Mouse (Mus musculus): ENCODE measurements around the gene Tmem40. TPM values are rescaled to one million over a fixed set of nuclear protein-coding genes. Genes with fewer than 3 reads are reported as not detected.
A peak's percentile ranks its signal among the peaks of the same experiment; 100 is the strongest.

The Tmem40 gene
- total RNA-seq, 2 experiments from 2014 or later, result 1.4 to 1.6 TPM

DNA sequence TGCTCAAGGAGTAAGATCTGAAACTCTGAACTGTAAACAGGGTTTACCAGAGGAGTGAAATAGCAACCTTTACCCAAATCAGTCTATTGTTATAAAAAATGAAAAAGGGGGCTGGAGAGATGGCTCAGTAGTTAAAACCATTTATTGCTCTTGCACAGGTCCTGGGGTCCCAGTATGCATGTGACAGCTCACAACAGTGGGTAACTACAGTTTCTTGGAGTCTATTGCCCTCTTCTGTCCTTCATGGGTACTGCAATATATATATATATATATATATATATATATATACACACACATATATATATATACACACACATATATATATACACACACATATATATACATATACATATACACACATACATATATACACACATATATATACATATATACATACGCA, 10.4 kb upstream of the Tmem40 start:
- intact Hi-C loops (cut with DNase I), result no loop called here
- DNase-seq (ENCODE audit: extremely low spot score in 1 of 2, low spot score in 2 of 2), result no peak

DNA sequence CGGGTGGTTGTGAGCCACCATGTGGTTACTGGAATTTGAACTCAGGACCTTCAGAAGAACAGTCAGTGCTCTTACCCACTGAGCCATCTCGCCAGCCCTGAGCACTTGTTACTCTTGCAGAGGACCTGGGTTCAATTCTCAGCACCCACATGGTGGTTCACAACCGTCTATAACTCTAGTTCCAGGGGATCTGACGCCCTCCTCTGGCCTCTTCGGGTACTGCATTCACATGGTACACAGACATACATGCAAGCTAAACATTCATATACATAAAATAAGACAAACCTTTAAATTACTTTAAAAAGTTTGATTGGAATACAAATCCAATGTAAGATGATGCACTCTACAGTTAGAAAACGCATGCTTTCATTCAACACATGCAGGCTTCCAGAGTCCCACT, 10.0 kb upstream of the Tmem40 start:
- DNase-seq (ENCODE audit: extremely low spot score in 1 of 2, low spot score in 2 of 2), result no peak
- intact Hi-C loops (cut with DNase I), result no loop called here

DNA sequence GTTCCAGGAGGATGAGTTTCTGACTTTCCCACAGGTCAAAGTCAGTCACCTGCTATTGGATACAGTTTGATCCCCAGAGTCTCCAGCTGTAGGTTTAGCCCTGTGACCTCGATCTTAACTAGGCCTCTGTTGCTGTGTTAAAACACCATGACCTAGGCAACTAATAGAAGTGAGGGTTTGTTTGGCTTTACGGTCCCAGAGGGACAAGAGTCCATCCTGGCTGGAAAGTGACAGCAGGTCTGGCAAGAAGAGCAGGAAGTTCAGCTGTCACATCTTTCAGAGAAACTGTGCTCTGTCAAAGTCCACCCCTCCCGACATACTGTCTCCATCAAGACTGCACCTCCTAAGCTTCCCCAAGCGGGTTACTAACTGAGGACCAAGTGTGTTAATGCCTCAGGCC, 8.6 kb upstream of the Tmem40 start:
- DNase-seq (ENCODE audit: extremely low spot score in 1 of 2, low spot score in 2 of 2), result no peak
- intact Hi-C loops (cut with DNase I), result no loop called here

DNA sequence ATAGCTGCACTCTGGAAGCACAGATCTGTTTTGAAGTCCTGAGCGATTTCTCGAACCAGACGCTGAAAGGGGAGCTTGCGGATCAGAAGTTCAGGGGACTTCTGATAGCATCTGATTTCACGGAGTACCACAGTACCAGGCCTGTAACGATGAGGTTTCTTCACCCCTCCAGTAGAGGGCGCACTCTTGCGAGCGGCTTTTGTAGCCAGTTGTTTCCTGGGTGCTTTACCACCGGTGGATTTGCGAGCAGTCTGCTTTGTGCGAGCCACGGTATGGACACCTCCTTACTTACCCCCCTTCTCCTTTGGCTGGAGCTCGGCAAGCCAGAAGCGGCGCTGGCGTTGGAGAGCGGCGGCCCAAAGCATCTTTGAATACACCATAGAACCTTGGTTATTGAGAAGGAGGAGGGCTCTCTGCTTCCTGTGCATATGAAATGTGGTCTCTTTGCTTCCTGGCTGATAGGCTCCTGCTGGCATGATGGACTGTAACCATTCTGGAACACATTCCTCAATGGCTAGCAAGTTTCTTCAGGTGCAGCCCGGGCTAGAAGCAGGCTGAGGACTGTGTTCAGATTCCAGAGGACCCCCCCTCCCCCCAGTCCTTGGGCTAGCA, 8.0 kb upstream of the Tmem40 start:
- DNase-seq (ENCODE audit: extremely low spot score in 1 of 2, low spot score in 2 of 2), result no peak
- intact Hi-C loops (cut with DNase I), result no loop called here

DNA sequence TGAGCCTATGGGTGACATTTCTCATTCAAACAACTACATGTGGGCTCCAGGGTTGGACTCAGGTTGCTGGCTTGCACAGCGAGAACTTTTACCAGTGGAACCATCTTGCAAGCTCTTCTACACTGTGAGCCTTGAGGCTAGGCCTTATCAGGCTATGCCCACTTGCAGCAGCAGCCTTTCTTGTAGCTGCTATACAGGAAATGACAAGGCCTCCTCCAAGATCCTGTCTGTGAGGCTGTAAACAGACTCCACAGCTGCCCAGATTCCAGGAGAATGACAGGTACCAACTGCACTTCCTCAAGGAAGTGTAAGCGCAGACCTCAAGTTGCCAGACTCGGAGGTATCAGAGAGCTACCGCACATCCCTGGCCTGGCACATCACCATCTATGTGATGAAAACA, 6.0 kb upstream of the Tmem40 start:
- intact Hi-C loops (cut with DNase I), result no loop called here

DNA sequence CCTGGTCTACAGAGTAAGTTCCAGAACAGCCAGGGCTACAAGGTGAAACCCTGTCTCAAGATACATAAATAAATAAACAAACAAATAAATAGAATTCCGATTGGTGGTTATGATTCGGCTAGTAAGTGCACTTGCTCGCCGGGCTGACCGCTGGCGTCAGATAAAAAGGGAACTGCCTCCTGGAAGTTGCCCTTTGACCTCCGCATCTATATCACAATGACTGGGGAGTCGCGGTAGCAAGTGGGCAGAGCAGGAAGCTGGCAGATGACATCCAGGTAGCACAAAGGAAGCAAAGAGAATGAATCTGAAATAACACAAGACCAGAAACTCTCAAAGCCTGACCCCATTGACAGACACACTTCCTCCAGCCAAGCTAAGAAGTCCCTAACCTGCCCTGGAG, 5.1 kb upstream of the Tmem40 start:
- DNase-seq (ENCODE audit: extremely low spot score in 1 of 2, low spot score in 2 of 2), result no peak
- intact Hi-C loops (cut with DNase I), result no loop called here

More for the DNA sequence above, 6.0 kb upstream of the Tmem40 start:
- DNase-seq (ENCODE audit: extremely low spot score in 1 of 2, low spot score in 2 of 2), result no peak

DNA sequence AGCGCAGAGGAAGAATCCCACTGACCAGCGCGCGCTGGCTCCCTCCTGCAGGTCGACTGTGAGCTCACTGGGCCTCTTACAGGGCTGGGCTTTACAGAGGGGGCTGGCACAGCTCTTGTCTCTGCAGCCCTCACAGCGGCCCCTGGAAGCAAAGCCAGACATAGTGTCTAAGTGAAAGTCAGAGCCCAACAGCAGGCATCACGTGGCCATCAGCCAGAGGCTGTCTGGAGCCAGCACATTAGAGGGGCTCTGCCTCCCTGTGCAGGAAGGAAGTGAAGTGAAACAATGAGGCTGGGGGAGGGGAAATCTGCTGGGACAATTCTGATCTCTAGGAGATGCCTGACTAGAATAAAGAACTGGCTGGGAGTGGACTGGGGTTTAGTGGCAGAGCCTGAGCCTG, 2.0 kb upstream of the Tmem40 start:
- DNase-seq (ENCODE audit: extremely low spot score in 1 of 2, low spot score in 2 of 2), result peak; percentile 63 to 87
- intact Hi-C loops (cut with DNase I), result no loop called here

DNA sequence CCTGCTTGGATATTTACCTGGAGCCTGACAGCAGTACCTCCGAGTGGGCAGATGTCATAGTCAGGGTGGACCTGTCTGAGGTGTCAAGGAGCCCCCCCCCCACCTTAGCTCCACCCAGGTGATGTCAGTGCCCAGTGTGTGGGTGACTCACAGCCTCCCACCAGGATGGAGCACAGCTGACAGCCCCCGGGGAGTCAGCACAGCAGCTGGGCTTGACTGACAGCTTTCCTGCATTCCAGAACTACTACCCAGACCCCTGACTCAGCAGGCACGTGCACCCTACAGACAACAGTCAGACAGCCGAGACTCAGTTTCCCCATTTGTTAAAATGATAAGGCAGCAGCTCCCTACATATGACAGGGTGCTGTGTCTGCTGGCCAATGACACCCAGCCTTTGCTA, 1.2 kb downstream of the Tmem40 start:
- no peak for DNase-seq (ENCODE audit: extremely low spot score in 1 of 2, low spot score in 2 of 2)
- intact Hi-C loops (cut with DNase I), result no loop called here

DNA sequence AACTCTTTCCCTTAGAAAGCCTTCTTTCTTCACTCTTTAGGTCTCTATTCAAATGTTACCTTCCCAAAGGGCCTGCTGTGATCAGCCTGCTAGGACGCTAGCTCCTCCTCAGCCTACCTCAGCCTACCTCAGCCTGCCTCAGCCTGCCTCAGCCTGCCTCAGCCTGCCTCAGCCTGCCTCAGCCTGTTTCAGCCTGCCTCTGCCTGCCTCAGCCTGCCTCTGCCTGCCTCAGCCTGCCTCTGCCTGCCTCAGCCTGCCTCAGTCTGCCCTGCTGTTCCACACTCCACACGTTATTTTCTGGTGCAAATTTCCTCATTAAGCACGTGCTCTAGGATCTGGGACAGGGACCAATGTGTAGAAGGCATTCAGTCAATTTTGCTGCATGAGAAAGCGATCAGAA, 2.1 kb downstream of the Tmem40 start:
- intact Hi-C loops (cut with DNase I), result no loop called here
- DNase-seq (ENCODE audit: extremely low spot score in 1 of 2, low spot score in 2 of 2), result no peak

DNA sequence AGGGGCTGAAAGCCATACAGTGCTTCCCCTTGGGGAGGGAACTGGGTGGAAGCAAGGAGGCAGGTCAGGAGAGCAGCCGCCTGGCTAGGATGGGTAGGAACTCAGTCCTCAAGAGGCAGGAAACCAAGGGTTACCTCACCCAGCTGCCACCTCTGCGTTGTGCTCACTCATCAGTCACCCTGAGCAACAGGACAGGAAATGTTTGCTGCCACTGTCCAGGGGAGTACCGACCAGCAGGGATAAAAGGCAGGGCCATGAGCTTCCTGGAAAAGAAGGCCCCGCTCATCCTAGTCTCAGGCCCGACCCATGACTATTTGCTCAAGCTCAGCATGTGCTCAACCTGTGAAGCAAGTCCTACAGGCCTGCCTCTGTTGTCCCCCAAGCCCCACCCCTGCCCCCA, 2.7 kb downstream of the Tmem40 start:
- DNase-seq (ENCODE audit: extremely low spot score in 1 of 2, low spot score in 2 of 2), result no peak
- intact Hi-C loops (cut with DNase I), result no loop called here

DNA sequence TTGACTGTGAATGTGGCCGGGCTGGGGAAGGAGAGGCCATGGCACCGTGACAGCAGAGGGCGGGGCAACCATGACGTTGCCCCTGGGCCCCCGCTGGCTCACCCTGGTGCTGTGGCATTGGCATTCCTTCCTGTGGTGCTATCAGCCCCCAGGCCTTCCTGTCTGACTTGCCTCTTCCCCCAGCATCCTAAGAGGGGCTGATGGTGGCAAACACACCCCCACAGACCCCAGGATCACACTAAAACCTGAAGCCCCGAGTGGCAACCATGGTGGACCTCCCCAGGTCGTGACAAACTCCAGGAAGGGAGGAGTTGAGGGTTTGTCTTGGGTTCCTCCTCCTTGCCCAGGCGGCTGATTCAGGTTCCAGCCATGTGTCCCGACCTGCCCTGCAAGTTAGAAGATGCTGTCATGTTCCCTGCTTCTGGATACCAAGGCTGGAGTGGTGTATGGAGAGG, 3.2 kb downstream of the Tmem40 start:
- intact Hi-C loops (cut with DNase I), result no loop called here
- no peak for DNase-seq (ENCODE audit: extremely low spot score in 1 of 2, low spot score in 2 of 2)

DNA sequence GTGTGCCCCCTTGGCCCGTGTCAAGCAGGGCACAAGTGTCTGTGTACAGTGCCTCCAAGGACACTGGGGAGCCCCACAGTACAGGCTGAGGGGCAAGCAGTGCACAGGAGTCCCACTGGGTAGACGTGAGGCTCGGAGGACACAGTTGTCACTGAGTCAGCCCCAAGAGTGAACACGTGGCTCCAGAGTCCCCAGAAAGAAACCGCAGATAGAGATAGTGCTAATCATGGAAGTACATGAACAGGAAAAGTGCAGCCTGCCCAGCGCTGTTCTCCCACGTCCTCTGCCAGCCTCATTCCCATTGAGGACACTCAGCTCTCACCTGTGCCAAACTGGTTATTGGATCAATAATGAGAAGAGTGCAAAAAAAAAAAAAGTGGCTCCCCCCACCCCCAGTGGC, 6.7 kb downstream of the Tmem40 start:
- intact Hi-C loops (cut with DNase I), result no loop called here
- no peak for DNase-seq (ENCODE audit: extremely low spot score in 1 of 2, low spot score in 2 of 2)

DNA sequence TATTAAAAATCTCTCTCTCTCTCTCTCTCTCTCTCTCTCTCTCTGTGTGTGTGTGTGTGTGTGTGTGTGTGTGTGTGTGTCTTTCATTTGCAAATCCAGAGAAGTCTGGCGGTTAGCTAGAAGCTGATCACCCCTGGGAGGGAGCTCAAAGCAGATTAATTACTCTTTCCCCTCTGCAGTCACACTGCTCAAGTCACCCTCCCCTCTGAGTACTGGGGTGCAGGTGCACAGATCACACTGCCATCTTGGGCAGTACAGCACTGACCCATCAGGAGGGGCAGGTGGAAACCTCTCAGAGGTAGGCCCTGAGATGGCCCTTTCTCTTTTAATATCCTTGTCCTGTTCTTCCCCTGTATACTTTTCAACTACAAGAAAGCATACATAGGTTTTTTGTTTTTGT, 15.9 kb downstream of the Tmem40 start:
- intact Hi-C loops (cut with DNase I), result no loop called here
- no peak for DNase-seq (ENCODE audit: extremely low spot score in 1 of 2, low spot score in 2 of 2)

DNA sequence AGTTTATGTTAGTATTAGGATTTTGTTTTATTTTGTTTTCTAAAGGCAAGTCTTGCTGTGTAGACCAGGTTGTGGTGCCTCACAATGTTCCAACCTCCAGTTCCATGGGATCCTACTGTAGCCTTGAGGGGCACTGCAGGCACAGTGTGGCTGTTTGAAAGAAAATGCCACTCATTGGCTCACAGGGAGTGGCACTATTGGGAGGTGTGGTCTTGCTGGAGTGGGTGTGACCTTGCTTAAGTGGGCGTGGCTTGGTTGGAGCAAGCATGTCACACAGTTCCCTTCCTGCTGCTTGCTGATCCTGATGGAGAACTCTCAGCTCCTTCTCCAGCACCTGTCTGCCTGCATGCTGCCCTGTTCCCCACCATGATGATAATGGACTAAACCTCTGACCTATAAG, 18.6 kb downstream of the Tmem40 start:
- intact Hi-C loops (cut with DNase I), result no loop called here
- DNase-seq (ENCODE audit: extremely low spot score in 1 of 2, low spot score in 2 of 2), result no peak

DNA sequence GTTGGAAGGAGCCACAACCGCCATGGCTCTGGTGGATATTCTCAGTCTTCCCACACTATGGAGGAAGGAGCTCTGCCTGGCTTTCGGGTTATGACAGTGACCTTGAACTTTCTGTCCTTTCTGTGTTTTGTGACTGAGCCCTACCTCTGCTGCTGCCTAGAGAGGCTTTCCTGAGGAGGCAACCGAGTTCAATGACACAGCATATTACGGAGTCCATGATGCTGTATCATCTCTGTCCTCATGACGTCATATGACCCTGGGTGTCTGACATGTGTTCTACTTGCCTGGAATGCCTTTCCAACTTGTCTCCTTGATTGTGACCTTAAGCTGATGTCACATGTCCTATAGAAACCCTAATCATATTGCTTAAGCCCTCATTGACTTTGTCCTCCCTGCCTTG, 23.2 kb downstream of the Tmem40 start:
- DNase-seq (ENCODE audit: extremely low spot score in 1 of 2, low spot score in 2 of 2), result no peak
- intact Hi-C loops (cut with DNase I), result no loop called here

DNA sequence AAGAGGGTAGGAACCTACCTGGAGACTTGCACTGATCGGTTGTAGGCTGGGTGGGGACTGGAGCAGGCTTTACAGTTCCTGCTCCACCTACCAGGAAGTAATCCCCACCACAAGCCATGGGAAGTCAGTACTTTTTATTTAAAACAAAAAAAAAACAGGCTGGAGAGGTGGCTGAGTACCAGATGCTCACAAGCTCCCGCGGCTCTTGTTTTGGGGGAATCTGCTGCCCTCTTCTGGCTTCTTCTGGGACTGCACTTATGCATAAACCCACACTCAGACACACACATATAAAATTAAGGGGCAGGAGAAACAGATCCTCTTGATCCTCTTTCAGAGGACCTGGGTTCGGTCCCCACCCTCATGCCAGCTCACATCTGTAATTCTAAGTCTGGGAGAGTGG, 27.3 kb downstream of the Tmem40 start:
- no peak for DNase-seq (ENCODE audit: extremely low spot score in 1 of 2, low spot score in 2 of 2)
- intact Hi-C loops (cut with DNase I), result no loop called here

DNA sequence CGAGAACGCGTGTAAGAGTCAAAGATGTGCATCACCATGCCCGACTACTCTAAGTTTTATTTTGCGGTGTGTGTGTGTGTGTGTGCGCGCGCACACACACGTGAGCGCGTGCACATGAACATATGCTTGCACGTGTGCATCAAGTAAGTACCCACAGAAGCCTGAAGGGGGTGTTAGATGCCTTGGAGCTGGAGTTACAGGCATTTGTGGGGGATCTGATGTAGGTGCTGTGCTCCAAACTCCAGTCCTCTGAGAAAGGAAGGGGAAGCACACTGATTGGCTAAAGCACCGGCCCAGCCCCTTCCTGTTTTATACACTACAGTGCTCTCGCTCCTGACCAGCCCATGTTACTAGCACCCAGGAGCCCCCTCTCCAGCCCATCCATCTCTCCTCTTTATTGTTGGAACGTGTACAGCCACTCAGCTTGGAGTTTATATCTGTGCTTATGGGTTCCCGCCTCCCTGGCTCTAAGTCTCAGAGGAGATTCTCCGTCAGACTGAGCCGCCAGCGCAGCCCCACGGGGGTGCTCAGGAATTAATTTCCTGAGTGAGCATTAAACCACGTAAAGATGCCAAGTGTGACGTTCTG, 29.8 kb downstream of the Tmem40 start:
- intact Hi-C loops (cut with DNase I), result no loop called here
- DNase-seq (ENCODE audit: extremely low spot score in 1 of 2, low spot score in 2 of 2), result no peak

DNA sequence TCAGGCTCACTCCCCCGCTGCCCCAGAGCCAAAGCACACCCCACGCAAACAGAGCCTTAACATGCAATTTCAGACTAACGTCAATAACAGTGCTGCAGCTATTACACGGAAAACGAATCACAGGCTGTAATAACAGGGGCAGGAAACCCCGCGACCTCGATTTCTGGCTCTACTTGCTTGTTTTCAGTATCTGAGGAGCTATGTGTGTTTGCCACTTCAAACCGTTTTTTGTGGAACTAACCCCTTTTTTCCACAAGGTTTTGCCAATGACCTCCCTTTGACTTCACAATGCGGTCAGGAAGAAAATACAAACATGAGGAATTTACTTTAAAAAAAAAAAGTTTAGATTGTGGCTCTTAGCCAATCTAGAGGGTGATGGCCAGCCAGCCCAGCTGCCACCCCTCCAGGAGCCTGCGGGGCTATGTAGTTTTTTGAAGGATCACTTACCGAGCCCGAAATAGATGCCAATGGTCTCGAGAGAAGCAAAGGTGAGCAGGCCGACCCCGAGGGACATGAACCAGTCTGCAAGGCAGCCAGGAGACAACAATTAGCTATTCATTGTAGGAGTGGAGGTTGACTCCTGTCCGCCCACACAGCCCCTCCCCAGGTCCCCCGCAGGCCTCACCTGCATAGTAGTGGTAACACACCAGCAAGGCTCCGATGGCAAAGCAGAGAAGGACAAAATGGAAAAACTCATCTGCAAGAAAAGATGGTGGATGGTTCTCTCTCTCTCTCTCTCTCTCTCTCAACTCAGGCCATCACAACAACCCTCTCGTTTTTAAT, 31.5 kb downstream of the Tmem40 start:
- no peak for DNase-seq (ENCODE audit: extremely low spot score in 1 of 2, low spot score in 2 of 2)
- intact Hi-C loops (cut with DNase I), result no loop called here

DNA sequence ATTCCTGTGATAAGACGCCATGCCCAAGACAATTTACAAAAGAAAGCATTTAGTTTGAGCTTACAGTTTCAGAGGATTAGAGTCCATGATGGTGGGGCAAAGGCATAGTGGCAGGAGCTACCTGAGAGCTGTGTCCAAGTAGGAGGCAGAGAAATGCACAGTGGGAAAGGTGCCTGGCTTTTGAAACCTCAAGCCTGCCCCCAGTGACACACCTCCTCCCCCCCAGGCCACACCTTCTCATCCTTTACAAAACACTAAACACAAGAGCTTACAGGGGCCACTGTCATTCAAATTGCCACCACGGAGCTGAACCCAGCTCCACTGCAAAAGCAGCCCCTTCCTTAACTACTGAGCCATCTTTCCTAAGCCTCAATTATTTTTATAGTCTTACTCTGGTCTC, 34.6 kb downstream of the Tmem40 start:
- intact Hi-C loops (cut with DNase I), result no loop called here
- no peak for DNase-seq (ENCODE audit: extremely low spot score in 1 of 2, low spot score in 2 of 2)

DNA sequence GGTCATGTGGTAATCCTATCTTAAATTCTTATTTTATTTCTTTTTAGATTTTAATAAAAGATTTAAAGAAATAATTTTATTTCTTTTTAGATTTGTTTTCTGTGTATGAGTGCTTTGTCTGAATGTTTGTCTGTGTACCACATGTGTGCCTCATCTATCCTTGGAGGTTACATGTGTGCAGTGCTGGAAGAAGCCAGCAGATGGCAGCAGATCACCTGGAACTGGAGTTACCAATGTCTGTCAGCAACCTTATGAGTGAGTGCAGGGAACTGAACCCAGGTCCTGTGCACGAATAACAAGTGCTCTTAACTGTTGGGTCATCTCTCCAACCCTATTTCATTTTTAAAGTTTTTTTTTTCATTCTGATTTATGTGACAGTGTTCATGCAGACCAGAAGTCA, 35.1 kb downstream of the Tmem40 start:
- peak; percentile 14 to 45 for DNase-seq (ENCODE audit: extremely low spot score in 1 of 2, low spot score in 2 of 2)
- intact Hi-C loops (cut with DNase I), result no loop called here
